Mouse (Mus musculus): ENCODE results near the gene Eci1. TPM values are rescaled to one million over a fixed set of nuclear protein-coding genes. Genes with fewer than 3 reads are reported as not detected.
"Not testable (repeated sequence)": the region's sequence is repeated elsewhere in the genome, so short reads cannot be mapped to it uniquely, and the experiment has no call there.

Eci1 gene
- 100 to 1,000 TPM; 133 to 159 (median 146) TPM for total RNA-seq (2022)

DNA sequence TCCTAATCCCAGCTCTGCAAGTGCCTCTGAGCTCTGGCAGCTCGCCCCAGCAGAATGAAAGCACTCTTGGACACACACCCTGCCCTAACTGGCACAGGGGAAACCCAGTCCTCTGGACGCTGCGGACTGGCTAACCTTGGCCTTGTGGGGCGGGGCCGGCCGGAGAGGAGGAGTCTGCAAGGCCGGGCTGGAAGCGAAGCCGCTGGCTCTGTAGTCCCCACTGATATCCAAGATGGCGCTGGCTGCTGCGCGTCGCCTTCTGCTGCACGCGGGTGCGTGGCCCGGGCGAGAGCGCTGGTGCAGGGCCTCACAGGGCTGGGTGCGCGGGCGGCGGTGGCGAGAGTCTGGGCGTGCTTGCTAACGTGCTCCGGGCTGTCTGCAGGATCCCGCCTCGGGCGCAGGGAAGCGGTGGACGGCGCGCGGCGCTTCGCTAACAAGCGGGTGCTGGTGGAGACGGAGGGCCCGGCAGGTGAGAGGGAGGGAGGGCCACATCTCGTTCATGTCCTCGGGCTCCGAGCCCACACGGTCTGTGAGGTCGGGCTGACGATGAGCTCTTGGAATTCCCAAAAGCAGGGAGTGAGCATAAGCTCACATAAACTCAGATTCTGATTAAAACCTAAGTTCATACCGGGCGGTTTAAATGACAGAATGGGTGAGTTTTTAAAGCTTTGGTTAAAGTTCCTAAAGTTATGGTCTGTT lies at the start of gene Eci1:
TSS of gene Eci1 (plus strand) at position 171 of the 699 bp plus-strand sequence.
- DNase-seq (ENCODE audit: low spot score in 2 of 2) = peak; percentile 95 to 97

DNA sequence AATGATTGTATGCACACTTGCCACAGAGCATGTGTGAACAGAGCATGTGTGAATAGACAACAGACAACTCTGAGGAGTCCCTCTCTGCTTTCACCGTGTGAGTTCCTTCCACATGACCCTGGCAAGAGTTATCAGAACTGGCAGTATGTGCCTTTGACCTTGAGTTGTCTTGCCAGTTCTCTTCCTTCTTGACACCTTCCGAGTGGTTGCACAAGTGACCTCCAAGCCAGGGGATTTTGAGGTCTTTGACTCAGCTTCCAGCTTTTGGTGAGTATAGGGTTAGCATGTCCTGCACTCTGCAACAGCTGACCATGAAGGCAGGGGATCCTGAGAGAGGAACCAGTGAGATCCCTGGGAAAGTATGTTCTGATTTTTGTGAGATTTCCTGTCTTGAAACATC lies 47.9 kb upstream of the Eci1 start:
- DNase-seq (ENCODE audit: low spot score in 2 of 2) = no peak

GRCm38 (mm10) chr17:24383789-24384188 lies 42.7 kb upstream of the Eci1 start:
- no peak for DNase-seq (ENCODE audit: low spot score in 2 of 2)

- no peak for DNase-seq (ENCODE audit: low spot score in 2 of 2)
Measured at GRCm38 (mm10) chr17:24388711-24389110, 37.7 kb upstream of the Eci1 start.

- DNase-seq (ENCODE audit: low spot score in 2 of 2) = no peak
Measured at GRCm38 (mm10) chr17:24389865-24390264, 36.6 kb upstream of the Eci1 start.

DNA sequence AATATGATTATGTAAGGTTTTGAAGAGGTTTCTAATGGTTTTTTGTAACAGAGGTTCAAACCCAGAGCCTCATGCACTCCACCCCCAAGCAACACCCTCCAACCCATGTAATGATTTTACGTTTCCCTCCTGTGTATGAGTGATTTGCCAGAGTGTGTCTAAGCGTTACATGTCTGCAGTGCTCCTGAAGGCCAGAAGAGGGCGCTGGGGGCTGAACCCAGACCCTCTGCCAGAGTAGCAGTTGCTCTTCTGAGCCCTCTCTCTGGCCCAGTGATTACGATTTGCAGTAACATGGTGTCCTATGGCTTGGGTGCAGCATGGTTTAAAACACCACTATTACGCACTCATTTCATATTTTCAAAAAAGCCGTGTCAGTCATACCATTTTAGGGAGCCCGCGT lies 35.3 kb upstream of the Eci1 start:
- no peak for DNase-seq (ENCODE audit: low spot score in 2 of 2)

DNA sequence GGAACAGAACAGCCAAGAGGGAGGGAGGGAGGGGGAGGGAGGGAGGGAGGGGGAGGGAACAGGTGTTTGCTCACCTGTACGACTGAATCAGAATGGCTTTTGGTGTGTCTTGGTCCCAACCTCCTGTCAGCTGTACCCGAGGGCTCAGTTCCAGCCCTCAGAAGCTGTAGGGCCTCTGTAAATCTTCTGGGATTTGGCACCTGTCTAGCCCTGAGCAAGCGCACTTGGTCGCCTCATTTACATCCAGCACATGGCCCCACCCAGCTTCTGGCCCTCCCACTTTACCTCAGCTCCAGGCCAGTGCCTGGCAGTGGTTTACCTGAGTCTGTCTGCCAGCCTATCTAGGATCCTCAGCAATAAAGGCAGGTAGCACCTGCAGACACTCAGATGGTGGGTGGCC lies 32.9 kb upstream of the Eci1 start:
- DNase-seq (ENCODE audit: low spot score in 2 of 2) = no peak

DNA sequence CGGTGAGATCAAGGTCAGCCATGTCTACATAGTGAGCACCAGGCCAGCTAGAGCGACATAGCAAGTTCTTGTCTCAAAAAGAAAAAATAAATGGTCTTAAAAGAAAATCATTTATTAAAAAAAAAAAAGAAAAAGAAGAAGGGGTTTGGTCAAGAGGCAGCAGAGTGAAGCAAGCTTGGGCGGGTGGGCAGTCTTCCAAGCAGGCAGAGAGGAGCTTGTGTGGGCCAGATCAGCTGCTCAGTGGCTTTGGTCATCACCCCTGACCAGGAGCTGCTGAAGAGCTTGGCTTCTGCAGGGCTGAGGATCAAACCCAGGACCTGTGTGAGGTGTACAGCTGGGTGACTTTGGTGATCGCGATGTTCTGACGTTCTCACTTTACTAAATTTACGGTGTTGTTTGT lies 32.0 kb upstream of the Eci1 start:
- no peak for DNase-seq (ENCODE audit: low spot score in 2 of 2)

DNA sequence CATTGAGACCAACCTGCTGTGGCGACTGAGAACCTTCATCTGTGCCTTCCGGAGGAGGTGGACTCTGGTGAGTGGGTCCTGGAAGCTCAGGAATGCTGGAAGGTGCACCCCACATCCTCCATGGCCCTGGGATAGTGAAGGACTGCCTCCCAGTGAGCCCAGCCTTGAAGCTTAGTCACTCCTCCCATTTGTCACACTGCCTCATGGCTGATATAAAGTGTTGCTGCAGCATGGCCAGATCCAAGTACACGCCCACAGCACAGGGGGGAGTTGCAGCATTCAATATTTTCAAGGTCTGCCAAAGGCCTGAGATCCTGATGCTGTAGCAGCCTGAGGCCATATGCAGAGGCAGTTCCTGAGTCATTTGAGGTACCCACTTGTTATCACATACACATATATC lies 24.1 kb upstream of the Eci1 start:
- no peak for DNase-seq (ENCODE audit: low spot score in 2 of 2)

- DNase-seq (ENCODE audit: low spot score in 2 of 2) = no peak
Measured at GRCm38 (mm10) chr17:24407116-24407803, 19.2 kb upstream of the Eci1 start.

DNA sequence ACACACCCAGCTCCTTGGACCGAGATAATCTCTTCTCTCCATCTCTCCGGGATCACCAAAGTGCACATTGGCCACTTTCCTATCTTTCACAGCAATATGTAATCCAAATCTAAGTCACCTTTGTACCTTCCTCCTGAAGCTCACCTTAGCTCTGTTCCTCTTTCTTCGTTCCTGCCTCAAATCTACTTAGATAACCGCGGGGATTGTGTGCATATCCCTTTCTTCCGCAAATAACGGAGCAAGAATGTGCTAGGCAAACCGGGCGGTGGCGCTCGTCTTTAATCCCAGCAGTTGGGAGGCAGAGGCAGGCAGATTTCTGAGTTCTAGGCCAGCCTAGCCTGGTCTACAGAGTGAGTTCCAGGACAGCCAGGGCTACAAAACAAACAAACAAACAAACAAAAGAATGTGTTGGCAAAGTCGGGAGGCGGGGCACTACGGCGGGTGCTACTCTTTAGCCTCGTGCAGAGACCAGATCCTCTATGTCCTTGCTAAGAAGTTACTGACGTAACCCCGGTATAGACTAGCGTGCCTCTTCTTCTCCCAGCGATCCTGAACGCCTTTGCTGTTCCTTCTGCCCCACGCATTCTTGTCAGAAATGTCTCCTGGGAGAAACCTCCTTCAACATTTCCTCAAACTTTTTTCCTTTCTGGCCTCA lies 12.8 kb upstream of the Eci1 start:
- no peak for DNase-seq (ENCODE audit: low spot score in 2 of 2)

DNA sequence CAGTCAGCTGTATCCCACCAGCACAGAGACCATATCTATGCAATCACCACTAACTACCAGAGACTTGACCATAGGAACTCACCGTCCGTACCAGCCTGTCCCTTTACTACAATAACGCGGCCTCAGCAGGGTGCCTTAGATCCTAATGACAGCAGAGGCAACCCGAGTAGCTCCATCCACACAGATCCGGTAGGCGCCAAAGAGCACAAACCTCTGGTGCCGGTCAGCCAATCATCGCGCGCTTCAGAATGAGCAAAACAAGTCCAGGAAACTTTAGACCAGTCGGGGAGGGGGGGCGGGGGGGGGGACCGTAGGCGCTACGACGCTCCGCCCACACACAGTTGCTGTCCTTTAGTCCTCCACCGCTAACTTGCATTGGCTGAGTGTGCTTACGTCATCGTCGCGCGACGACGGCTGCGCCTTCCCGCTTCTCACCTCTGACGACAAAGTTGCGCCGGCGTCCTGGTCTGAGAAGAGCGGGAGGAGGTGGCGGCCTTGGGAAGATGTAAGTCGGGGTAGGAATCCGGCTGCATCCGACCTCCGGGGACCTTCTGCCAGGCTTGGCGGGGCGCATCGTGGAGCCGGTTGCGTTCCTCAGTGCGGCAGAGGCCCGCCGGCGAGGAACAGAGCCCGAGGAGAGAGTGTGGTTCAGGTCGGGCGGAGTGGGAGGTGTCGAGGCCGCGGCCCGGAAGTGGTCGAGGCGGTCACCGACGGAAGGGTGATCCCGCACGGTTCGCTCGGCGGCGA lies 12.0 kb upstream of the Eci1 start, which contains the start of gene Rnps1:
TSS of gene Rnps1 (plus strand) at position 336 of the 747 bp plus-strand sequence.
- DNase-seq (ENCODE audit: low spot score in 2 of 2) = peak; percentile 76 to 87

DNA sequence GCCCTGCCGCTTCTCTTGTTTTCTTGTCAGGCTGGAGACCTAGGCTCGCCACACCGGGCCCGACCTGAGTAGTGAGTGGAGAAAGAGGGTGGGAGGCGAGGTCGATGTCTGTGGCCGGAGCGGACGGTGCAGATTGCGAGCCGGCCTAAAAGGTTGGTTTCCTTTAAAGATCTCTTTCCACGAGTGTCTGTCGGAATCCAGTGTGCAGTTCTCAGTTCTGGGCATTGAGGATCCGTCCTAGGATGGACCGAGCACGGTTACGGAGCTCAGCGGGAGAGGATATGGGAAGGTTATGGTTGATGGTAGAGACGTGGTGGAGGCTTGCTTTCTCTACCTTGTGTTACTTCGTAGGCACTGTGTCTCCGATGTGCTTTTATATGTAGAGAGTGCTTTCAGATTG lies 11.4 kb upstream of the Eci1 start:
- no peak for DNase-seq (ENCODE audit: low spot score in 2 of 2)

GRCm38 (mm10) chr17:24416051-24416652 lies 10.3 kb upstream of the Eci1 start:
- DNase-seq (ENCODE audit: low spot score in 2 of 2) = no peak

DNA sequence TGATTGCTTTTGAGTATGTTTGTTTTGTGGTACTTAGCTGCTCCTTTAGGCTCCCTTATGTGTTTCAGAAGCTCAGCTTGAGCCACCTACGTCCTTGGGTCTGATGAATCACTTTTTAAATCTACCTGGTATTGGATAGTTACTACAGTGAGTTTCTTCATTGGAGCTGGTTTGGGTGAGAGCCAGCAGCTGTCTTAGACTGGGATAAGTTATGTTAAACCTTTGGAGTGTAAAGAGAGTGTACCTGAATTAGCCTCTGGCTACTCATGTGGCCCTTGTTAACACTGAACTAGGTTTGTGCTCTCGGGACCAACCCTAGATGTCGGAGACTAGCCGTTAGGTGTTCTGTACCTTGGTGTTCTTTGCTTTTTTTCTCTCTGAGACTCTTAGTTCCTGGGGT lies 3.3 kb upstream of the Eci1 start:
- no peak for DNase-seq (ENCODE audit: low spot score in 2 of 2)

GRCm38 (mm10) chr17:24424489-24424888 lies 2.0 kb upstream of the Eci1 start:
- DNase-seq (ENCODE audit: low spot score in 2 of 2) = no peak

- not testable (repeated sequence) for DNase-seq (ENCODE audit: low spot score in 2 of 2)
Measured at GRCm38 (mm10) chr17:24425326-24425725, 1.1 kb upstream of the Eci1 start.

DNA sequence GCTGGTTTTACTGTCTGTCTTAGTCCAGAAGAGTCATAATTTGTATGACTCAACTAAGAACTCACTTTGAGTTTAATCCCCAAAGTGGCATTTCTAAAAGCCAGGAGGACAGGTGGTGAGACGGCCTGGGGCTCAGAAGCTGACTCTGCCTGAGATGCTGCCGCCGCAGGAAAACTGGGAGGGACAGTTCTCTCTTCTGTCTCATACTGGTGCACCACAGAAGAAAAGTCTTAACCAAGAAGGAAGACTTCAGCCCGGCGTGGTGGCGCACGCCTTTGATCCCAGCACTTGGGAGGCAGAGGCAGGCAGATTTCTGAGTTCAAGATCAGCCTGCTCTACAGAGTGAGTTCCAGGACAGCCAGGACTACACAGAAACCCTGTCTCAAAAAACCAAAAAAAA lies 536 bp upstream of the Eci1 start:
- no peak for DNase-seq (ENCODE audit: low spot score in 2 of 2)

DNA sequence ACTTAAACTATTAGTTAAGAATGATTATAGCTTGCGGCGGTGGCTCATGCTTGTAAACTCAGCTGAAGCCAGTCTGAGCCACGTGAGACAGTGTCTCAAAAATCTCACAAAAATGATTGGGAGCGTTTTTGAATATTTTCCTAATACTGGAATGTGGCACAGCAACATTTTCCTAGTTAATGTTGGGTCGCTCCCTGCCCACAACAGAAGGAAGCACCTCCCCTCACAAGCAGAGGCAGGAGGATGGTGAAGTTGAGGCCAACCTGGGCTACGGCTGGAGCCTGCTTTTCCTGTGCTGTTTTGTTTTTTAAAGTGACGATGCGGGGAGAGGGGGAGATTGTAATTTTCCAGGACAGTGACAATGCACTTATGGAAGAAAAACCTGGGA lies 723 bp downstream of the Eci1 start:
- DNase-seq (ENCODE audit: low spot score in 2 of 2) = no peak

- DNase-seq (ENCODE audit: low spot score in 2 of 2) = peak; percentile 43 to 52
Measured at GRCm38 (mm10) chr17:24429201-24429983, 3.0 kb downstream of the Eci1 start.

GRCm38 (mm10) chr17:24437016-24437415 lies 10.6 kb downstream of the Eci1 start:
- no peak for DNase-seq (ENCODE audit: low spot score in 2 of 2)
